Mouse (Mus musculus) stomach, postnatal 0 days (tissue): Measurements from ENCODE around the gene Xpo5.

Experiments used
- CTCF ChIP-seq: IDR thresholded peaks from 2 replicates; pipeline ENCODE4 v1.5.1; 2016; ENCODE audit warnings: antibody characterized with exemption, low read depth, mild to moderate bottlenecking, moderate library complexity
- EP300 ChIP-seq: optimal IDR thresholded peaks from 2 replicates; pipeline ENCODE3; 2016; ENCODE audit warnings: antibody characterized with exemption

GRCm38 (mm10) chr17:46160090-46160662, 42.4 kb upstream of the Xpo5 start:
- peak; percentile 66 for TF ChIP-seq CTCF
- TF ChIP-seq EP300: peak; percentile 68
